Mouse (Mus musculus) kidney, adult 2 months (tissue): ENCODE measurements around the gene Kcnh4. TPM values are rescaled to one million over a fixed set of nuclear protein-coding genes. Genes with fewer than 3 reads are reported as not detected.

Experiments used
- DNase-seq: peaks from one replicate; pipeline ENCODE4 v3.0.0; 2021
- H3K27ac ChIP-seq: fragments of 200-500 bp; 2 replicates; pipeline ENCODE4 v1.5.1; 2012; ENCODE audit warnings: low read depth, low read length, control low read depth, inconsistent platforms; ENCODE audit not compliant: insufficient read depth
- H3K27me3 ChIP-seq: fragments of 200-500 bp; replicated peaks from 2 replicates; pipeline ENCODE4 v1.6.1; 2012; ENCODE audit warnings: mild to moderate bottlenecking, moderate library complexity, low read length, inconsistent platforms; ENCODE audit not compliant: control insufficient read depth, insufficient read depth
- H3K36me3 ChIP-seq: fragments of 200-500 bp; 2 replicates; pipeline ENCODE4 v1.6.1; 2012; ENCODE audit warnings: mild to moderate bottlenecking, moderate library complexity, low read length, inconsistent platforms; ENCODE audit not compliant: control insufficient read depth, insufficient read depth
- H3K4me1 ChIP-seq: fragments of 200-500 bp; 2 replicates; pipeline ENCODE4 v1.6.1; 2011; ENCODE audit warnings: low read length; ENCODE audit not compliant: control insufficient read depth, insufficient read depth
- H3K4me3 ChIP-seq: fragments of 200-500 bp; 2 replicates; pipeline ENCODE4 v1.5.1; 2011; ENCODE audit warnings: mild to moderate bottlenecking, low read depth, low read length, control low read depth; ENCODE audit not compliant: insufficient read depth
- CTCF ChIP-seq: fragments of 200-500 bp; conservative IDR thresholded peaks from 2 replicates; pipeline ENCODE4 v1.5.1; 2011; ENCODE audit warnings: low read depth, mild to moderate bottlenecking, control low read depth, low read length, moderate library complexity, mixed read lengths; ENCODE audit not compliant: insufficient read depth, insufficient read length
- POLR2A ChIP-seq: fragments of 200-500 bp; IDR thresholded peaks from one replicate; pipeline ENCODE4 v1.6.1; 2011; ENCODE audit warnings: low read depth, low read length, control low read depth
- WGBS: fragments of 180-500 bp; shearing (Covaris S2); methylation state at CpG from one replicate; pipeline ENCODE4 v1.1.7; 2018; 5-methylcytosine and 5-hydroxymethylcytosine counted together
- polyA plus RNA-seq: library from polyadenylated mRNA; depleted of rRNA; stranded (reverse); fragments of >200 nt; gene quantifications from 2 replicates; pipeline ENCODE4 v1.2.3, GENCODE M21; 2012

Gene Kcnh4
- polyA plus RNA-seq, 1 experiment: 0.08 TPM

DNA sequence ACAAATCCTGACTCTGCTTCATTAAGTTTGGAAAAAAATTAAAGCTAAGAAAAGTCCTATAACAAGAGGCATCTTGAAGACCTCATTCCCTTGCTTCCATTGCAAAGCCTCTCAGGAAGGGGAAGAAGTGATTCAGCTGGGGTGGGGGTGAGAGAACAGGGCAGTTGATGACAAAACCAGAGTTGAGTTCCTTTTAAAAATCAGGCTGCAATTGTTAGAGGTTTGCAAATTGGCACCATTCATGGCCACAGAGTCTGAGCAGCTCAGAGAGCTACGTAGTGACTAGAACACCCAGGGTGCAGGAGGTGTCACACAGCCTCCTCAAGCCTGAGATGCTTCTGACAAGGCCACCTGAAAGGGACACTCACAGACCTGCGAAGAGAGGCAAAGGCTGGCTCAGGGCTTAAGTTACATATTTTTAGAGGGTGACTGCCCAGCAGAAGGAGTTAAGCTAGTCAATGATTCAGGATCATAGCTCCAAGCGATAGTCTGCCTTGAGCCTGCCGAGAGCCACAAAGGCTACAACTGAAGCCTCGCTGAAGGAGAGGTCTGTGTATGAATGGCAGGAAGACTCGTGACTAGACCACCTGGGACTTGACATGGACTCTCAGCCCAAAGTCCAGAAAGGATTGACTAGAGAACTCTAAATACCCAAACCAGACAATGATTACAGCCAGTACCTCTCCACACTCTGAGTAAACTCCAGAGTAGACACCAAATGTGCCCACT is 29.1 kb downstream of the Kcnh4 start:
- Histone ChIP-seq H3K36me3 (no peaks in the 10 kb centered on the region), H3K4me1 (peaks cover 60% of the 10 kb centered on the region), H3K4me3 (no peak overlapping the region), H3K27ac (peak overlapping the region; percentile 58), H3K27me3 (no peaks in the 10 kb centered on the region)
- TF ChIP-seq CTCF: no peak
- TF ChIP-seq POLR2A: no peak
- 37% methylated on average over 6 of the region's 6 CpGs for WGBS
- peak; percentile 78 for DNase-seq

- DNase-seq: no peak
- TF ChIP-seq CTCF: no peak
- TF ChIP-seq POLR2A: no peak
- Histone ChIP-seq H3K4me1 (peaks cover 61% of the 10 kb centered on the region), H3K4me3 (no peak overlapping the region), H3K36me3 (no peaks in the 10 kb centered on the region), H3K27ac (no peak overlapping the region; the same call in 1 of the 2 replicates), H3K27me3 (no peaks in the 10 kb centered on the region)
- WGBS: 40% methylated on average over 4 of the region's 4 CpGs
These were observed 29.8 kb downstream of the Kcnh4 start for GRCm38 (mm10) chr11:100729976-100730375.

- Histone ChIP-seq H3K4me1 (peaks cover 68% of the 10 kb centered on the region), H3K27ac (peak overlapping the region; percentile 43), H3K27me3 (no peaks in the 10 kb centered on the region), H3K4me3 (no peak overlapping the region), H3K36me3 (no peaks in the 10 kb centered on the region)
- no peak for DNase-seq
- no peak for TF ChIP-seq CTCF
- no peak for TF ChIP-seq POLR2A
- WGBS: 71% methylated on average over 6 of the region's 6 CpGs
These were observed 31.1 kb downstream of the Kcnh4 start for GRCm38 (mm10) chr11:100728601-100729000.

GRCm38 (mm10) chr11:100727201-100727600 is 32.5 kb downstream of the Kcnh4 start:
- peak; percentile 91 for DNase-seq
- no peaks in the 10 kb centered on the region for H3K27me3 ChIP-seq
- peak overlapping the region; percentile 94 for H3K27ac ChIP-seq
- H3K4me1 ChIP-seq: peaks cover 72% of the 10 kb centered on the region
- H3K4me3 ChIP-seq: no peak overlapping the region
- H3K36me3 ChIP-seq: no peaks in the 10 kb centered on the region
- WGBS: 55% methylated on average over 3 of the region's 3 CpGs
- TF ChIP-seq POLR2A (no peak), CTCF (no peak)

DNA sequence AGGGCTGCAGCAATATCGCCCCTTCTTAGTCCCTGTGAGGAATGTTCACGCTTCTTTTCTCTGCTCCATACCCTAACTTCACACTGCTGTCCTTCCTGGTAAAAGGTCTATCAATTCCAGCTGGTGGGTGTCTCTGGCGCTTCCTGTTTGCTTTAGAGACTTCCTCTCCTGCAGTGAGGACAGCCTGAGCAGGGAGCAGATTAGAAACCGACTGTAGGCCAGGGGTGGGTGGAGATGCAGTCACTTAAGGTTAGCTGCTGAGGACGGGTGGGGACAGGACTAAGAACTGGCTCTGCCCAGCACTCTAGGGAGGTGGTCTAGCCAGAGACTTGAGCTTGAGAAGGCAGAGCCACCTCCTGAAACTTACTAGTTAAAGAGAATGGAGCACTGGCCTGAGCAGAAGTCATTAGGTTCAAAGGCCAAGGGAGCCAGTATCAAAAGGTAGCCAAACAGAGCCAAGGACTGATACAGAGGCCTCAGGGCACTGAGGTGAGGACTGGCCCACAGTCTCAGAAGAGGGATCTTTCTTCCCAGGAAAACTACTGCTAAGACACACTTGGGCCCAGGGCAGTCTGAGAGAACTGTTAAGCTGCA is 34.7 kb downstream of the Kcnh4 start:
- TF ChIP-seq CTCF: no peak
- no peak for TF ChIP-seq POLR2A
- Histone ChIP-seq H3K27me3 (no peaks in the 10 kb centered on the region), H3K36me3 (no peaks in the 10 kb centered on the region), H3K27ac (peak overlapping the region; percentile 88), H3K4me1 (peaks cover 77% of the 10 kb centered on the region), H3K4me3 (no peak overlapping the region)
- DNase-seq: peak; percentile 79
- 27% methylated on average over 5 of the region's 5 CpGs for WGBS

DNA sequence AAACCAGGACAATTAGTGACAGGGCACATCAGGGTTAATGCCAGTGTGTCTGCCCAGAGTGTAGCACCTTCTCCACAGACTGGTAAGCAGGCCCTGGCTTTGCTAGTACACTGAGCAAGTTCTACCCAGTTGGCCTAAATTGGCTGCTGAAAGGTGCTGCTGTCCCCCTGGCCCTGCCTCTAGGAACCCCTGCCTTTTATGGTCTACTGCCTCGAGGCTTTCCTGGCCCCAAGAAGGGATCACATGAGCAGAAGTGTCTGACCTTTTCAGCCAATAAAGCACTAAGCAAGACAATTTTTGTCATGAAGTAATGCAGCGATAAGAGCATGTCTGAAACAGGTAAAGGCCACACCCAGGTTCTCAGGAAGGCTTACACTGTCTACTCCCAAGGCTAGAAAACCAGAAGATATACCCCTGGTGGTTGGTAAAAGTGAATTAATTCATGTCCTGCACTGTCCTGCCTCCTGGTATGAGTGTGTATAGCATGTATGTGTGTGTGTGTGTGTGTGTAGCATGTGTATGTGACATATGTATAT is 37.2 kb downstream of the Kcnh4 start:
- Histone ChIP-seq H3K27ac (peak overlapping the region; percentile 86), H3K4me1 (peaks cover 73% of the 10 kb centered on the region), H3K36me3 (no peaks in the 10 kb centered on the region), H3K4me3 (no peak overlapping the region), H3K27me3 (no peaks in the 10 kb centered on the region)
- 16% methylated on average over 2 of the region's 2 CpGs for WGBS
- no peak for TF ChIP-seq POLR2A
- no peak for TF ChIP-seq CTCF
- DNase-seq: peak; percentile 77
